Mouse (Mus musculus) embryo, embryonic 11 days (tissue): ENCODE measurements at regions not wholly inside any gene's neighbourhood (a gene's known extent, or its start where the extent isn't known, plus 50 kb on each side); places are given as distances from the start of the nearest gene placed in this dataset.

Experiments
- DNase-seq: peaks from one replicate; pipeline ENCODE4 v3.0.0-alpha.2; 2015

DNA sequence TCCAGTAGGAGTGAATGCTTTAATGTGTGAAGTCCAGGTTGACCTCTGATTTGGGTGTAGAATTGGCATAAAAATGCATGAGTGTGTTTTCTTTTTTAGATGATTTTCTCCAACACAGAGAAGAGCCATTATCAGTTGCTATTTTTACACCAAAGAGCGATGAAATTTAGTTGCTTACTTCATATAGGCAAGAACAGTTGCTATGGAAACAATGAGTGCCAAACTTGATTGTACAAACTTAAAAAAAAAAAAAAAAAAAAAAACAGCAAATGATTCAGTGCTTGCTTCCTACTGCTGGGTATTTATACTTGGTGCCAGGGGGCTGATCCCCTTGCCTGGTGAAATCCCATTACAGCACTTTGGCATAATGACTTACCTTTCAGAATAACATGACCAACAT is 268.0 kb downstream of the Sec23a start:
- no peak for DNase-seq

DNA sequence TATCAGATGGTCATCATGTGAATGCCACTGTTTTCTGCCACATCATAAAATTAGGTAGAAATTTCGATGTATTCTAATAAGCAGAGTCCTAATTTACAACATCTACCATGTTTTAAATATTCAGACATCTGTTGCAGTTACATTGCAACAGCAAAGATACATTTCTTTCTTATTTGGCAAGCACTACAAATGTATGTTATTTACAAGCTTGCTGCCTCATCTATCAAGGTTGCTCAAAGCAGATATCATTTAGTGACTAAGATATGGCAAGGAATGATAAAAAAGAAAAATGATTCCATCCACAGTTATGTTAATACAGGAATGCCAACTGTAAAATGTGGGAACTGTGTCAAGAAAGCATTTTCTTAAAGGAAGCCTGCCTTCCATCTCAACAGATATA is 283.7 kb downstream of the Sec23a start:
- DNase-seq, result no peak

- no peak for DNase-seq
These were observed 284.3 kb downstream of the Sec23a start for GRCm38 (mm10) chr12:58727547-58727946.

DNA sequence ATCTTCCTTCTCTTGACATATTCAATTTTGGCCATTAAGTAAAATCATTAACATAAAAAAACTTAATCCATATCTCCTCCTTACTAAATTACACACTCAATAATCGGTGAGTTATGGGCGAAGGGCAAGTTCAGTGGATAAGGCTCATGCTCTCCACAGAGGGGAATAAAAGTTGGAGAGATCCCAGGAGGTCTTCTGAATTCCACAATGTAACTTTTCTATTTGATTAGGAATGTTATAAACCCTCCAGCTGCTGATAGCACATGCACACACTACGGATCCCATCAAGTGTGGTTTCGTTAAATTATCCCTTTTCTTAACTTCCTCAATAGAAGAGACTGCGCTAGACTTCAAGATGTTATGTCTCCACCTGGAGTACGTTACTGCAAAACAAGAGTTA is 293.9 kb downstream of the Sec23a start:
- DNase-seq, result no peak

DNA sequence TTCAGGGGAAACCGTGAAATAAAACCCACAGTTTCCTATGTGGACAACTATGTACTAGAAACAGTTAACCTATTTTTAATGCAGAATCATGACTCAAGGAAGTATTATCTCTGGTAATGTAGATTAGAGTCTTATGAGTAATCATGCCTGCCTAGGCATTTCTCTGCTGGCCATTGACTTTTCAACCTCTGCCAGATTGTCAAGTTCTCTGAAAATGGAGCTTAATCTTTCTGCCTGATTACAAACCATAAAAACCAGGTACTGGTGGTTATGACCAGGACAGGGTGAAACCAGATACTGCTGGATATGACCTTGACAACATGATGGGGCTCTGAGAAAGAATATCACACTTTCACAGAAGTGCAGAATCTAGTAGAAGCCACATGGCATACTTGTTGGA is 297.6 kb downstream of the Sec23a start:
- no peak for DNase-seq

GRCm38 (mm10) chr12:58695680-58696079 is 316.1 kb downstream of the Sec23a start:
- DNase-seq, result no peak

DNA sequence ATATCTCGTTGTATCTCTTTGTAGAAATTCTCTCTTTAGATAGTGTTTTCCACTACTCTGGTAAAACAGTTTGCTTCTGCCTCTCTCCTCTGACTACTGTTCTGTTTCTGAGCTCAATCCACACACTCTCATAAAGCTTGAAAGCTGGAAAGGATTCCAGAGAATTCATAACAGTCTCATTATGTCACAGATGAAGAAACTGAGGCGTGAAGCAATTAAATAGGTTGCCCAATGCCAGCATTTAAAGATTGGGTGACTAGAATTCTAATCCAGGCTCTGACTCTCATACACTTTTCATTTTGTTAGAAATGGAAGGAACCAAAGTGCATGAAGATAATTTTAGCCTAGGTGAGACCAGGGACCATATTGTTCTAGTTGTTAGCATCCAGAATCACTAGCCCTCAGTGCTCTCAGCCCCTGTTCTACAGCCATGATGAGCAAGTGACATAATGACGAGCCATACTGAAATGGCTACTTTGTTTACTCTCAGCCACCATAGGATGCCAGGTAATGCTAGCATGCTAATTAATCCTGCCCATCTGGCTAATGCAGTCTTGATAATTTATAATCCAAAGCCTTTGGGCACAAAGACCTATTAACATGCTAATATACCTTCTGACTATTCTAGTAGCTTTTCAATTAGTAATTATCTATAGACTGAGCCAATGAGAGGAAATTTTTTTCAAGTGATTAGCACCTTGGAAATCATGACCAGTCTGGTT is 341.7 kb downstream of the Sec23a start:
- DNase-seq, result no peak

GRCm38 (mm10) chr12:58654530-58655056 is 357.2 kb downstream of the Sec23a start:
- DNase-seq, result no peak

DNA sequence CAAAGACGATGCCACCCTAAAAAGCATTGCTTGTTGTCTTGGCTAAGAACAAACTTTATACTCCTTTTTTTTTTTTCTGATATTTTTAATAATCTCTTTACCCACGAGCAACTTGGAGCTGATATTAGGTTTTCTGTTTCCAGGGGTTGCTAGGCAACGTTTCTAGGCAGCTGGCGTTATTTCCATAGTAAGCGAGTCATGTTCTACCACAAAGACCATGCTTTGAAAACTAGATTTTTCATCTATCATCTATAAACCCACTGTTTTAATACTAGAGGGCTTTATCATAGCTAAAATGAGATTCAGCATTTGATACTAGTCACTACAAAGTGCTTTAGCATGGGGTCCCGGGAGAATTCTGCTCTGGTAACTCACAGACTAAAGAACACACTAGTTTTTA is 358.1 kb downstream of the Sec23a start:
- DNase-seq, result no peak

DNA sequence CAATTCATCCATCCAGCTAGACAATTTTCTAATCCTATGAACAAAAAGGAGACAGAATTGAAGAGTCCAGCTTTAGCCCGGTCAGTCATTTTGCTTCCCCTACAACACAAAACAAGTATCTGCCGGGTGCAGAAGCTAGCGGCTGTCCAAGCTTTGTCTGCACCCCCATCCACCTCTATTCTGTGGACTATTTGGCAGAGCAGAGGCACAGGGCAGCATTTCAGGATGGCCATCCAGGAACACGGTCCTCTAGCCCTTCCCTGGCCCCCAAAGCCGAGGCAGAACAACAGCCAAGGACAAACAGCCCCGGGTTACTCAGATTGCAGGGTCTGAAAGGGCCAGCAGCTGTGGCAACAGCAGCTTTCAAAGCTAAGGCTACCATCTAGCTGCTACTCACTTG is 358.6 kb downstream of the Sec23a start:
- no peak for DNase-seq

GRCm38 (mm10) chr12:58652701-58653100 is 359.1 kb downstream of the Sec23a start:
- DNase-seq, result no peak

GRCm38 (mm10) chr12:58648322-58648721 is 363.5 kb downstream of the Sec23a start:
- no peak for DNase-seq

DNA sequence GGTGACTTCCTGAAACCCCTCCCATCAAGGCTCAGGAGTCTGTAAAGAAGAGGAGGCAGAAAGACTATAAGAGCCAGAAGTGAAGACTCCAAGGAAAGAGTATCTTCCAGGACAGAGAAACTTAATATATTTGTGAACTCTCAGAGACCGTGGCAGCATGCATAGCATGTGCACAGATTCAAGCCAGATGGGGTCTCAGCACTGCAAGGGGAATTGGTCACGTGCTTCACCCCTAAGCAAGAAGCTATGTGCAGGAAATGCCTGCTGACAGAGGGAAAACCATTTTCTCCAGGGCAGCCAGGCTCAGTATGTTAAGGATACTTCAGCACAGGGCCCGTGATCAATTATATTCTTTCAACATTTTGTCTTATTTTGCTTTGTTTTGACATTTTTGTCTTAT is 368.0 kb downstream of the Sec23a start:
- DNase-seq, result peak; percentile 68

DNA sequence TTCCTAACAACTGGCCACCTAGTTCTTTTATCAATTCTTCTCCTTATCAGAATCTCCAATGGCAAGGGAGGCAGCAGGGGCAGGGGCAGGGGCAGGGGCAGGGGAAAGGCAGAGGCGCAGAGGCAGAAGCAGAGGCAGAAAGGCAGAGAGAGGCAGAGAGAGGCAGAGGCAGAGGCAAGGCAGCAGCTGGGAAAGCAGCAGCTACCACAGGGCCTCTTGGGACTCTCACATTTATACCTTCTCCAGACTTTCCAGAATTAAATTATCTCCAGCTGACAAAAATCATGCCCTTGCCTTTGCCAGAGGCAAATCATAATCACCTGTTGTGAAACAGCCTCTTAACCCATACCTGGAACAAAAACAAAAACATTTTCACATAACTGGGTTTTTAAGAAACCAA is 370.4 kb upstream of the Clec14a start:
- peak; percentile 26 for DNase-seq

- no peak for DNase-seq
These were observed 369.2 kb upstream of the Clec14a start for GRCm38 (mm10) chr12:58638260-58638659.

DNA sequence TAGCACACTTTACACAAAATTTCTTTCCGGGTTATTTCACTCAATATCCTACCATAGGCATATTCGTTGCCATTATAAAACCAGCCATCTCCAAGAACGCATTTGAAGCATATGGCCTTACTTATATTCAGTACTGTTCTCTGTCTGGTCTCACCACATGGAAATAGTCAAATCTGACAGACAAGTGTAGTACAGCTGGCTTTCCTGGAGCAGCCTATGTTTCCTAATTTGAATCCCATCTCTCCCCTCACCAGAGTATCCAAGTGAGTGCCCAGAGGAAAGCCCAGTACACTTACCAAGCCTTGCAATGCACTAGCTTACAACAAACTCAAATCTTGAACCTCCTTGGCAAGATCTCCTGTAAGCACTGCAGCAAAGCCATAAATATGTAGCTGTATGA is 363.4 kb upstream of the Clec14a start:
- no peak for DNase-seq

DNA sequence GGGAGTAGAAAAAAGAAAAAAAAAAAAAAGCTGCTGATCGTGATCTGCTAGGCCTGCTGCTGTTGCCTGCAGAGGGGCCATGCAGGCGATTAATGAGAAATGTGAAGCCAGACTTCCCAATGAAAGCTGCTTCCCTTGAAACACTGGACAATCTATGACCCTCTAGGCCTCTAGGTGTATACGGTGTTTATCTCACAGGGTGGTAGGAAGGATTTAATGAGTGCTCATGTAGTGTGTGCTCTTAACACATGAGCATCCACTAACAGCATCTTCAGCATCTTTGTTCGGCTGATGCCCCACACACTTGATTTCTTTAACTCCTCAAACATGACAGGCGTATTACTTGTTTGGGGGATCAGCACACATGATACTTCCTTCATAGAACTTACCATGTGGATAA is 359.7 kb upstream of the Clec14a start:
- no peak for DNase-seq

GRCm38 (mm10) chr12:58625144-58625543 is 356.1 kb upstream of the Clec14a start:
- no peak for DNase-seq

- DNase-seq, result no peak
These were observed 350.6 kb upstream of the Clec14a start for GRCm38 (mm10) chr12:58619508-58620310.

GRCm38 (mm10) chr12:58594781-58595180 is 325.7 kb upstream of the Clec14a start:
- no peak for DNase-seq

- no peak for DNase-seq
These were observed 322.4 kb upstream of the Clec14a start for GRCm38 (mm10) chr12:58591480-58591829.

GRCm38 (mm10) chr12:58590547-58591479 is 321.7 kb upstream of the Clec14a start:
- DNase-seq, result peak; percentile 2
